ENCODE assay signal across 12 mouse cellular contexts in the genomic region with DNA sequence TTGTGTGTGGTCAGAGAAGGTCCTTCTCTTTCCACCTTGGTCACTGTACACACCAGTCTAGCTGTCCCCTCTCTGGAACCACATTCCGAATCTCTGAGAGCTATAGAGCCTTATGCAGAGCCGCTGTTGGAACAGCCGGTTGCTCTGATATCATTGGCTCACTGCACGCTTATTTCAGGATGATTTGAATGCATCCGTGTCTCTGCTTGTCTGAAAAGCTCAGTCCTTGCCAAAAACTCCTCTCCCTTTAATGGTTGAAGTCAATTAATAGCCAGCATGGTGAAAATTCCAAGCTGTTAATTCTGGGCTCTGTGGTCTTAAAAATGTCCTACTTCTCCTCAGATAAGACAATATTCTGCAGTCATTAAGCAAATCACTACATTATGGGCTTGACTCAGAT.
DNase-seq lines count a peak whose midpoint lies in the region; ATAC-seq and TF ChIP-seq lines count a peak whose summit lies in the region.
"Had no signal": no experiment of that assay in that cellular context is flagged by ENCODE, and none has a peak within 500 bp of the region (broad histone marks: within the 10 kb centered on the region; RNA-seq: fewer than 3 reads in every experiment).

No protein-coding gene starts in this region.

- no peak overlapping the region for H3K9ac ChIP-seq in forebrain, embryonic 15.5 days (replicated peaks)
- H3K9ac ChIP-seq in forebrain, embryonic 11.5 days (ENCODE audit: low read length): no peak overlapping the region
- H3K9ac ChIP-seq in lung, embryonic 14.5 days: no peak overlapping the region

- no peaks in the 10 kb centered on the region for H3K9me3 ChIP-seq in forebrain, embryonic 15.5 days
- peaks cover 2% of the 10 kb centered on the region; the same call in 1 of the 2 replicates for H3K9me3 ChIP-seq in forebrain, embryonic 11.5 days (ENCODE audit: control insufficient read depth, low read length)
- H3K9me3 ChIP-seq in lung, embryonic 14.5 days (ENCODE audit: low read depth, low read length): no peaks in the 10 kb centered on the region

- no peaks in the 10 kb centered on the region for H3K36me3 ChIP-seq in forebrain, embryonic 15.5 days
- H3K36me3 ChIP-seq in forebrain, embryonic 11.5 days (ENCODE audit: control insufficient read depth, insufficient read depth, low read length): no peaks in the 10 kb centered on the region
- H3K36me3 ChIP-seq in lung, embryonic 14.5 days (ENCODE audit: insufficient read depth): no peaks in the 10 kb centered on the region

- peaks cover 10% of the 10 kb centered on the region for H3K4me1 ChIP-seq in forebrain, embryonic 15.5 days
- H3K4me1 ChIP-seq in forebrain, embryonic 11.5 days (replicated peaks; ENCODE audit: control insufficient read depth, insufficient read depth, low read length): no peaks in the 10 kb centered on the region
- no peaks in the 10 kb centered on the region for H3K4me1 ChIP-seq in lung, embryonic 14.5 days (ENCODE audit: insufficient read depth)

- H3K27ac ChIP-seq in forebrain, embryonic 15.5 days (replicated peaks): peak overlapping the region; percentile 81
- H3K27ac ChIP-seq in forebrain, embryonic 11.5 days (ENCODE audit: low read depth, low read length): no peak overlapping the region
- no peak overlapping the region for H3K27ac ChIP-seq in lung, embryonic 14.5 days (ENCODE audit: low read depth)

- TF ChIP-seq CTCF in lung, embryonic 14.5 days (IDR thresholded peaks at IDR 0.05; ENCODE audit: low read depth): no peak

- peak; percentile 64; the same call in 1 of the 2 replicates for ATAC-seq in forebrain, embryonic 15.5 days (replicated peaks)
- no peak for ATAC-seq in forebrain, embryonic 11.5 days (replicated peaks; ENCODE audit: low FRiP score)
- ATAC-seq in lung, embryonic 14.5 days (ENCODE audit: insufficient read depth): peak; percentile 68
- ATAC-seq in CD4-positive, CD25-positive, alpha-beta regulatory T cell, adult 4 months: no peak
- ATAC-seq: Patski had no signal

- WGBS in forebrain, embryonic 15.5 days: 32% methylated on average over 5 of the region's 5 CpGs
- WGBS in forebrain, embryonic 11.5 days: 87% methylated on average over 5 of the region's 5 CpGs
- WGBS in lung, embryonic 14.5 days: 61% methylated on average over 5 of the region's 5 CpGs

- no peak overlapping the region for H3K4me2 ChIP-seq in forebrain, embryonic 15.5 days (replicated peaks)
- no peak overlapping the region for H3K4me2 ChIP-seq in forebrain, embryonic 11.5 days (ENCODE audit: low read depth, low read length, severe bottlenecking)
- H3K4me2 ChIP-seq in lung, embryonic 14.5 days: no peak overlapping the region

- no peaks in the 10 kb centered on the region for H3K27me3 ChIP-seq in forebrain, embryonic 15.5 days
- no peaks in the 10 kb centered on the region for H3K27me3 ChIP-seq in forebrain, embryonic 11.5 days (ENCODE audit: control insufficient read depth, insufficient read depth, low read length)
- H3K27me3 ChIP-seq in lung, embryonic 14.5 days (ENCODE audit: insufficient read depth, low read length): no peaks in the 10 kb centered on the region
- H3K27me3 ChIP-seq: Patski had no signal

- DNase-seq in forebrain, embryonic 11.5 days (ENCODE audit: low spot score): no peak
- peak; percentile 66 for DNase-seq in lung, embryonic 14.5 days
- DNase-seq in lung, postnatal 25 days (ENCODE audit: low spot score): no peak
- DNase-seq in cerebellum, adult 9-11 months: peak; percentile 24
- DNase-seq in layer of hippocampus, adult 8-10 months (ENCODE audit: low spot score in 2 of 2): peak; percentile 54 to 58
- no peak for DNase-seq in thymus, postnatal 14 days
- DNase-seq: adrenal gland, postnatal 10 days; embryo, embryonic 11 days; heart, adult 18-20 months had no signal

- H3K4me3 ChIP-seq in forebrain, embryonic 15.5 days: no peak overlapping the region
- H3K4me3 ChIP-seq in forebrain, embryonic 11.5 days (ENCODE audit: low read depth, low read length): no peak overlapping the region
- H3K4me3 ChIP-seq in lung, embryonic 14.5 days (ENCODE audit: low read depth, low read length): no peak overlapping the region

Comparison
In these comparisons a context has a peak if more than half of its experiments do, and no peak if none do; other contexts are left out.
1. ATAC-seq: peak in forebrain, embryonic 15.5 days (single experiment) and lung, embryonic 14.5 days (single experiment); none in forebrain, embryonic 11.5 days (single experiment) and CD4-positive, CD25-positive, alpha-beta regulatory T cell, adult 4 months (single experiment).
2. DNase-seq: peak in lung, embryonic 14.5 days (single experiment), cerebellum, adult 9-11 months (single experiment) and layer of hippocampus, adult 8-10 months (2 of 2); none in forebrain, embryonic 11.5 days (single experiment), lung, postnatal 25 days (single experiment) and thymus, postnatal 14 days (single experiment).